Mouse (Mus musculus) cerebellum, postnatal 14 days (tissue): ENCODE measurements at regions not wholly inside any gene's neighbourhood (a gene's known extent, or its start where the extent isn't known, plus 50 kb on each side); places are given as distances from the start of the nearest gene placed in this dataset.

ENCODE experiments used
- DNase-seq, 2 experiments: peaks; one replicate each; pipeline ENCODE4 v3.0.0; 2021; ENCODE audit warnings: mixed read lengths in 2 of 2

DNA sequence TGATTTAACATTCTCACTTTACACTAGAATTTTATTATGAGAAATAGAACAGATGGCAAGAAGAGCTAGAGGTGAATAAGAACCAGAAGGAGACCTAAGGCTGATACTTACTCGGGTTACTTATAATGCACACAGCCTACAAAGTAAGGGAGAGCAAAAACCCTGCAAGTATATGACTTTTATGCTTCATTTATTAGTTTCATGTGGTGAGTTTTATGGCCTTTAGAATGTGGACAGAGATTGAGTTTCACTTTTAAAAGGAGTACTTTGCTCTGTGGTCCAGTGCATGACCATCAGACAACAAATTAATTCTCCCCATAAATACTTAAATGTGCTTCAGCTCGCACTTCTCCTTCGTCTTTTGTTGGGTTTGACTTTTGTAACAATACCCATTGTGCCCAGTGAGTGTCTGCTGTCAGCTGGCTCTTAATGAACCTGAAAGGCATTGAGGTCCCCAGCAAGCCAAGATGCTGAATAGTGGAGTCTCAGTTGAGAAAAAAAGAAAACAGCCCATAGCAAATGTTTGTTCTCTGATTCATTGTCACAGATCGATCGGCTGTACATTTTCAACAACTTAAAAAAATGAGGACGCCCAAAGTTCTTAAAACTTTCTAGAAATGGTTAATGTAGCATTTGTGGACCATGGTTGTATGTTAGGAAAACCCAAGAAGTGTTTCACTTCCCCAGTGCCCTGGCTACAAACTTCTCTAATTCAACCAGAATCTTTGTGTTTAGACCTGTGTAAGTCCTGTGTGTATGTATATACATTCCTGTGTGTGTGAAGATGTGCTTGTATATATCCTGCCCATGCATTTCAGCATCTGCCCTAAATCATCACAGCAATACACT, 194.5 kb downstream of the Gm5426 start:
- DNase-seq: no peak

DNA sequence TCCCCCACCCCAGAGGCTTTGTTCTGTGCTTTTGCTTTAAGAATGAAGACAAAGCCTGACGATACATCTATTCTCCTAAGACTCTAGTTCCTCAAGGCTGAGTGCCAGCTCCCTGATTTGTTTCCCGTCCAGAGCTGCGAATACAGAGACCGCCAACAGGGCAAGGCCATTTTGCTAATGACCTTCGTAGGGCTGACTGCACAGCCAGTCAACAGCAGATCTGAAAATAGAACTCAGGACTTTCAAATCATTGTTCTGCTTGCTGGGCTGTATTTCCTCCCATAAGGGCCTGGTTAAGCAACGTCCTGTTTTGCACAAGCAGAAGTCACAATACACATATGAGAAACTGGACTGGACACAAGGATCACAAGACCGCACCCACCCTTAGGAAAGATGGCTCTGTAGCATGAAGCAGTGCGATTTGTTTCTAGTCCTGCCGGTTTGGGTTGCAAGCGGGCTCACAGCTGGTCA, 196.4 kb downstream of the Gm5426 start:
- DNase-seq: peak; percentile 36 to 46

DNA sequence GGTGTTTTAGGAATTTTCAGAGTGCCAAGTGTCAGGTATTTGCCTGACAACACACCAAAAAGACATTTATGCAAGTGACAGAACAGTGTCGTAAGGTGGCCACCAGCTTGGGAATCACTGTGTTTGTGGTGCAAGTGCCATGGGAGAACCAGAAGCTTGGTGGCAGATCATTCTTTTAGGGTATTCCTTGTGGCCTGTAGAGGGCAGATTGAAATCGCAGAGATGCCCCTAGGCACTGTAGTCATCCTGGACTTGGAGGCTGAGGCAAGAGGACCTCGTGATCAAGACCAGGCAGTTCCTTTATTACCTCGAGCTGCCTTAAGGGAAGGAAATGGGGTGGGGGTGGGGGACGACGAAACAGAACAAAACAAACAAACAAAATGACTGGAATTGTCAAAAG, 196.8 kb downstream of the Gm5426 start:
- DNase-seq: no peak

GRCm38 (mm10) chr10:96336271-96336670, 199.9 kb downstream of the Gm5426 start:
- DNase-seq: peak in 1 of 2 experiments; percentile 19

DNA sequence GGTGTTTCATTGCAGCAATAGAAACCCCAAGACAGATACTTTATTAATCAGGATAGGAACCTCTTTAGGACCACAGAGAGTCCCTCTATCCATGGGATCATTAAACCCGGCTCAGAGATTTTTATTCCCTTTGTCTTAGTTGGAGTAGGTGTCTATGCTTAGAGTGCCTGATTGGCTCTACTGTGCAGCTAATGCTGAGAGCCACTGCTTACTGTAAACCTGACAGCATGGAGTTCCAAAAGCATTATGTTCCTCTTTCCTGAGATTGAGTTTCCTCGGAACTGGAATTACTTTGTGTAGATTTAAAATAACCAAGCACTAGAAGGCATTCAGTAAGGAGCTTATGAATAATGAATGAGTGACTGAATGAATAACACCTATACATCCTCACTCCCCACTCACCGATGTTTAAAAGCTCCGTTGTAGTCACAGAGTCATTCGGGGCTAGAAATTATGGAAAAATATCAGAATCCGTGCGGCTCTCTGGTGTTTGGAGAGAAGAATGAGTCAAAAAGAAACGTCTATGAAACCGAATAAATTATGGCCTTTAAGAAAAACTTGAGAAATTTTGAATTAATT, 200.8 kb downstream of the Gm5426 start:
- DNase-seq: no peak

- DNase-seq: no peak
Observed at GRCm38 (mm10) chr10:96337797-96338608, 201.6 kb downstream of the Gm5426 start.

DNA sequence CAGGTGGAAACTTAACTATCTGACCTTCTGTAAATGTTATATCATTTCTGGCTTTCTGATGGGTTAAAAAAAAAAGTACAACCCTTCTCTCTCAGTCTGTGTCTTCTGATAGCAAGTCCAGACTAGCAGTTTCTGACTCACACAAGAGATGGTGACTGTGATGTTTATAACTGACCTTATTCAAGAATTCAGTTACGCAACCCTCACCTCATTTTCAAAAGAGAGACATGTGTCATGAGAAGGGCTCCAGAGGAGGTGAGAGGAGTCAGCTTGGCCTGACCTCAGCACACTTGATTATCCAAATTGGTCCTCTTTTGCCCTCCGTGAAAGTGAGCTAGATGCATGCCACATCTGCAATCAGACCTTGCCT, 202.2 kb downstream of the Gm5426 start:
- DNase-seq: no peak

GRCm38 (mm10) chr10:96342476-96342875, 206.1 kb downstream of the Gm5426 start:
- DNase-seq: no peak

- DNase-seq: no peak
Observed at GRCm38 (mm10) chr10:96343666-96344065, 207.3 kb downstream of the Gm5426 start.

DNA sequence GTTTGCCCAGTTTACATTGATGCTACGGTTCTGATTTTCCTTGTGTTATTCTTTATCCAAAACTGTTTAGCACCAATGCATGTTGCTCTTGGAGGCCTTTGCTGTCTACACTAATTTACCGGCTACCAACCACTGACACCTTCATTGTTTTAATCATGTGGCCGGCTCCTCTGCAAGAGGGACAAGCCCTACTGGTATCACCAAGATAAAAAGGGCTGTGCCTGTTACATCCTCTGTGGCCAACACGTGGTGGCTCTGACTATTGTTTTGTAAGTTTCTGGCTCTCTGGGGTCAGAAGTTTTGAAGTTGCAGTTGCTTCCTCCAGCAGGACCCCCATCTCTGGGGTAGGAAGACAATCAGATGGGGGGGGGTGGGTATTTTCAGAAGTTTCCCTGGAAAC, 214.3 kb downstream of the Gm5426 start:
- no peak for DNase-seq

GRCm38 (mm10) chr10:96351320-96351719, 214.9 kb downstream of the Gm5426 start:
- DNase-seq: no peak

- DNase-seq: no peak
Observed at GRCm38 (mm10) chr10:96356980-96357624, 220.7 kb downstream of the Gm5426 start.

GRCm38 (mm10) chr10:96357632-96358031, 221.2 kb downstream of the Gm5426 start:
- no peak for DNase-seq

GRCm38 (mm10) chr10:96358984-96359383, 222.6 kb downstream of the Gm5426 start:
- DNase-seq: peak; percentile 14 to 29

DNA sequence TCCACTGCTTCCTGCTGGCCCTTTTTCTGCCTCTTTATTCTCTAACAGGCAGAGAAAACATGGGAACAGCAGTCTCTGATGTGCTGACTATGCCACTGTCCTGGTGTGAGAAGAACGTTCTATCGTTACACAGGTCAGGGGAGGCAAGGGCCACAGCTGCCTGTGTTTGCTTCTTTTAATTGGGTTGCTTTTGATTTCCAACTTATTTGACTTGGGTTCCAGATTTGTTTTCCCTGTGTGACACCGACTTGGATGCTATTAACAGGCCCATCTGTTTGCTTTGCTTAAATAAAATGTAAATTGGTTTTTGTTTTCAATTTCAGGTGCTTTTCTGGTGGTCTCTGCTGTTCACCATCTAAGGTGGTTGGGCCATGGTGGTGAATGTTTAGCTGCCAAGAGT, 225.8 kb downstream of the Gm5426 start:
- no peak for DNase-seq

- DNase-seq: no peak
Observed at GRCm38 (mm10) chr10:96363867-96364266, 227.5 kb downstream of the Gm5426 start.

DNA sequence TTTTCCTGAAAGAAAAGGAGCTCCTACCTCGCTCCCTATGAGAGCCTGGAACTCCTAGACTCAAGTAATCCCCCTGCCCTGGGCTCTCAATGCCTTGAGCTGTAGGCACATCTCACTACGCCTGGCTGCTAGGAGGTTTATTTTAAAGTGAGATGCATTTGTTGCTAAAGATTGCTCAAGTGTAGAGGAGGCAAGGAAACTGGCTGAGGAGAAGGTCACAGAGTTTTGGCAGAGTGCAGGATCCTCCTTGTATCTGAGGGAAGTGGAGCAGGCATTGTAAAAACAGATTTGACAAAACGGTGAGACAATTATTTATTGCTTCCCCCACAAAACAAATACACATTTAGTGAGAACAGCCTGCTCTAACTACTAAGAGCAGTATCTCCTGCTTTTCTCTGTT, 228.7 kb downstream of the Gm5426 start:
- DNase-seq: no peak

GRCm38 (mm10) chr10:96366871-96367270, 230.5 kb downstream of the Gm5426 start:
- DNase-seq: peak; percentile 49 to 52

DNA sequence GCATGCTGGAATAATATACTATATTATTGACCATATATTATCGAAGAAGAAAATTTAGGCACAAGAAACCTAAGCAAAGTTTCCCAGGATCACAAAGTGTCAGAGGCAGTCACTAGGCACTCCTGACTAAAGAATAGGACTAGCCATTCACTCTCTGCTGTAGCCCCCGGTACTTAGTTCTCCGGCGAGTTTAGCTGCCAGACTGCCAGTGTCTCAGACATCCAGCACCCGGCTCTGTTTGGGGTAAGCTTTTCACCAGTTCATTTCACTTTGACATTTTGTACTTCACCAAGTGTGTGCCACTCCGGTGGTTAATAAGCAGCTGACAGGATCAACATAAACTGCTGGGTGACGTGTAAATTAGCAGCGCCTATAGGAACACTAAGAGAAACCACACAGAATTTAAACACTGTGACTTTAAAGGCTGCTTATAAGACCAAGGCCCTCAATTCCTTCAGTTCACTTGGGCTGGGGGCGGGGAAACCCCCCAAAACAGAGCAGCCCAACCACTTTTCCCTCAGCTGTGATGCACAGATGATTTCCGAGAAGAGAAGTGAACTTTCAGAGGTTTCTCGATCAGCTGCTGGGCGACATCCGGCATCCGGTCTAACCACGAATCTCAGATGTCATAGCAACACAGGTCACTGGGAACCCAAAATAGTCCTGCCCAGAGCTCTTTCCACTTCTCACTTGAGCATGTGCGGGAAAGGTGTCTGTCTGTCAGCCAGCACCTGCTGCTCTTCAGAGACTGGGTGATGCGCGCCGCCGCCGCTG, 234.3 kb downstream of the Gm5426 start:
- peak in 1 of 2 experiments; percentile 33 for DNase-seq

DNA sequence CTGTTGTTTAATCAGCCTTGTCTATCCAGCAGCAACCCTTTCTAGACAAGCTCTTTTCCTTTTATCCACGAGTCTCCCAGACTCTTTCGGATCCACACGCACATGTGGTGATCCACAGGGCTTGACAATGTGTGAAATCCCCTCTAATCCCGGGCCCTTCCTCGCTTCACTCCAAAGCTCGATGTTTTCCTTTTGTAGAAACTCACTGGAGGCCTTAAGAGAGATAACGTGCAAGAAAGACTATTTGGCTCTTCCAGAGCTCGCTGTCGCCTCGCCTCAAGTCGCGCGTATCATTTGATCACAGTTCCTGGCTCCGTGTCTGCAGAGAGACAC, 234.9 kb downstream of the Gm5426 start:
- DNase-seq: peak; percentile 18 to 36

DNA sequence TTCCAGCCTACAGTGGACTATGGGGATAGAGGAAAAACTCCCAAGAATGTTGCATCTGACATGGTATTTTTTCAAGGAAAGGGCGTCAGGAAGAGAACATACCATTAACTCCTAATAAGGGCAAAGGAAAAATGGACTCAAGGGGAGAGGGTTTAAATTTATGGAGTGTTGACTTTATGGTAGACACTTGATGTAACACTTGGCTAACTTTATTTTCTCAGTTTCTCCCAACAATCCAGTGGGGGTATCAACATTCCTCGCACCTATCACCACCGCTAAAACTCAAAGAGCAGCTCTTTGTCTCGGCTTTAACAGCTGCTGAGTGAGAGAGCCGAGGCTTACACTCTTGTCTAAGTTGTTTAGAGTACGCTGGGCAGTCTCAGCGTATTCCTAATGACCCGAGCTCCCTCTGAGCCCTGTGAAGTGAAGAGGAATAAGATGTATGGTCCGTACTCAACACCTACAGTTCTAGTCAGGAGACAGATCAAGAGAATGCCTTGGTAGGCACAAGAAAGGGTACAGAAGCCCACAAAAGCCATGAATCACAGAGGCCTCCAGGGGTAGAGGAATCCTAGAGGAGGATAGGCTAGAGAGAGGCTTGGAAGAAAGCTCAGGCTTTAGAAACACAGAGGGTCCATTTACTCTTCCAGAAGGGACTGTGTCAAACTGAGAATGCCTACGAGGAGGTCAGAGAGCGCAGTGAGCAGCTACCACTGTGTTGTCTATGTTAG, 236.4 kb downstream of the Gm5426 start:
- DNase-seq: no peak

DNA sequence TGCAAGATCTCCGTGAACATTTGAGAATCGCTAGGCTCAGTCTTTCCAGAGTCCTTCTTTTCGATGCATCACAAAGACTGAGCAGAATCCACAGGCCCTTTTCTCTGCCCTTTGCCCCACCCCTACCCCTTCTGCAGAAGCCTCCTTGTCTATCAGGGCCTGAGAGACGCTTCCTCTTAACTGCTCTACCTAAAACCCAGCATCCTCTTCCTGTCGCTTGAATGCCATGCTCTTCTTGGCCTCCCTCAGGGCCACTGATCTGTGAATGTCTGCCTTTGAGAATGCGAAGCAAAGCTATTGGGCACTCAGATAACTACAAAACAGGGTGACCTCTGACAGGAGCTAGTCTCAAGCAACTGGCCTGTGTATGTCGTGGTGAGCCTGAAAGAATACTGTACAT, 237.1 kb downstream of the Gm5426 start:
- DNase-seq: no peak
